Mouse (Mus musculus) midbrain, embryonic 11.5 days (tissue): ENCODE results near the gene Mug1. TPM values are rescaled to one million over a fixed set of nuclear protein-coding genes. Genes with fewer than 3 reads are reported as not detected.
"Not testable (repeated sequence)": the region's sequence is repeated elsewhere in the genome, so short reads cannot be mapped to it uniquely, and the experiment has no call there.

Experiments
- ATAC-seq: fragments of 200-750 bp; cut with Nextera tagmentation; 2 replicates; pipeline ENCODE4 v1.8.0; 2017; ENCODE audit warnings: moderate TSS enrichment, moderate library complexity; ENCODE audit not compliant: low FRiP score
- DNase-seq: peaks from one replicate; pipeline ENCODE4 v3.0.0; 2015; ENCODE audit warnings: low spot score; ENCODE audit errors: missing footprints
- H3K27ac ChIP-seq: fragments of 300-500 bp; sonication (generic); 2 replicates; pipeline ENCODE4 v1.5.1; 2014; ENCODE audit warnings: low read depth, low read length
- H3K27me3 ChIP-seq: fragments of 300-500 bp; sonication (generic); 2 replicates; pipeline ENCODE4 v1.6.1; 2014; ENCODE audit warnings: mild to moderate bottlenecking, low read length, moderate library complexity, mixed read lengths; ENCODE audit not compliant: control insufficient read depth, insufficient read depth
- H3K36me3 ChIP-seq: fragments of 300-500 bp; sonication (generic); 2 replicates; pipeline ENCODE4 v1.6.1; 2014; ENCODE audit warnings: mild to moderate bottlenecking, low read length, moderate library complexity, mixed read lengths; ENCODE audit not compliant: control insufficient read depth, insufficient read depth
- H3K4me1 ChIP-seq: fragments of 300-500 bp; sonication (generic); 2 replicates; pipeline ENCODE4 v1.6.1; 2014; ENCODE audit warnings: low read length; ENCODE audit not compliant: control insufficient read depth, insufficient read depth
- H3K4me2 ChIP-seq: fragments of 300-500 bp; sonication (generic); 2 replicates; pipeline ENCODE4 v1.6.1; 2014; ENCODE audit warnings: mild to moderate bottlenecking, moderate library complexity
- H3K4me3 ChIP-seq: fragments of 300-500 bp; sonication (generic); 2 replicates; pipeline ENCODE4 v1.5.1; 2014; ENCODE audit warnings: low read depth, low read length
- H3K9ac ChIP-seq: fragments of 300-500 bp; sonication (generic); 2 replicates; pipeline ENCODE4 v1.6.1; 2014; ENCODE audit warnings: low read length
- H3K9me3 ChIP-seq: fragments of 300-500 bp; sonication (generic); 2 replicates; pipeline ENCODE4 v1.6.1; 2016; ENCODE audit warnings: low read length; ENCODE audit not compliant: control insufficient read depth
- WGBS: fragments of 180-500 bp; shearing (Covaris S2); extraction: QIAGEN DNeasy Blood & Tissue Kit; methylation state at CpG from one replicate; pipeline ENCODE4 v1.1.7; 2014; 5-methylcytosine and 5-hydroxymethylcytosine counted together
- polyA plus RNA-seq: library from polyadenylated mRNA; unstranded; fragments of >200 nt; fragmentation: Nextera tagmentation; extraction: Ambion mirVana; gene quantifications from 2 replicates; pipeline ENCODE4 v1.2.1, GENCODE M21; 2014

The Mug1 gene
- polyA plus RNA-seq, result not detected in 2 replicates

DNA sequence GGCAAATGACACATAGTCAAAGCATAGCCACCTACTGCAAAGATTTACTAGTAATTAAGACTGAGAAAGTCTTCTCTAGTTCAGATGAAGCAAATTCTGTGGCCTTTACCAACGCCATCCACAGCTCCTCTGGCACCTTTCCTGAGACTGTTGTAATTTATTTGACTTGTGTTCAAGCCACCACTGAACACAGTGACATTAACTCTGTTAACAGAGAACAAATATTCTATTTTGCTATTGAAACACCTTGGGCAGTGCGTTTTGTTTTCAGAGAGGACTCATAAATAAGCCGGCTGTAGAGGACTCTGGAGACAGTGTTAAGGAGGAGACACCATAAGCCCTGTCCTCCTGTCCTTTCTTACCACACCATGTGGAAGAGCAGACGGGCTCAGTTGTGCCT lies at the start of gene Mug1:
Gene Mug1, plus strand, starts transcription at position 271 of the 400 bp plus-strand sequence.
- H3K36me3 ChIP-seq, H3K9ac ChIP-seq, H3K27me3 ChIP-seq, H3K9me3 ChIP-seq, DNase-seq, H3K4me3 ChIP-seq, H3K27ac ChIP-seq, ATAC-seq, H3K4me2 ChIP-seq, H3K4me1 ChIP-seq: not testable (repeated sequence)
- 78% methylated on average over 4 of the region's 4 CpGs for WGBS

DNA sequence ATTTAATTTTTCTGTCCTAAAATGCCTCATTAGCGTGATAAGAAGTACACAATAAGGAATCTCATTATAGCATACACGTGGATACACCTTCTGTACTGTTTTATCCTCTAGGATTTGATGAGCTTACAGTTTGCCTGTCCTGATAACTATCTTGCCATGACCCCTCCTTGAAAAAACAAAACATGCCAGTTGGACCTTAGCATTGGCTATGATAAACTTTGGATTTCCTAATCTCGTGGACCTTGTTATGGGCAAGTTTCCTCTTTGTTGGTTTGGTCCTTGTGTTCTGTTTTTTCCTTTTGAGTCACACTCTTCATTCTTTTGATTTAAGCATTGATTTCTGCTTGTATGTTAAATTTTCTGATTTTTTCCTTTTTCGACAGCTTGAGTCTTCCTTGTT lies 10.3 kb upstream of the Mug1 start:
- WGBS, result 79% methylated on average over 4 of the region's 4 CpGs
- no peak for DNase-seq
- H3K4me3 ChIP-seq, result no peak overlapping the region

DNA sequence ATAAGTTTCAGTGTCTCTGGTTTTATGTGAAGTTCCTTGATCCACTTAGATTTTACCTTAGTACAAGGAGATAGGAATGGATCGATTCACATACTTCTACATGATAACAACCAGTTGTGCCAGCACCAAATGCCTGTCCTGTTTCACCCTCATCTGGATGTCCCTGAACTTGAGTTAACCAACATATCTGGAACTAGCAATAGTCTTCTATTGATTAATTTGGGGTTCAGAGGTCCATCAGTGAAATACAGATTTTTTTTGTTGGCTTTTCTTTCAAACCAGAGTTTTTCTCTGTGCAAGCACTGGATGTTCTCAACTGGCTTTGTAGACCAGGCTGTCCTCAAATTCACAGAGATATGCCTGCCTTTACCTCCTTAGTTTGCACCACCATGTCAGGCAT lies 2.0 kb upstream of the Mug1 start:
- ATAC-seq, result no peak
- no peak overlapping the region for H3K4me2 ChIP-seq
- DNase-seq, result no peak

More for the DNA sequence above, 10.3 kb upstream of the Mug1 start:
- Histone ChIP-seq H3K4me2 (no peak overlapping the region), H3K27me3 (no peaks in the 10 kb centered on the region), H3K36me3 (no peaks in the 10 kb centered on the region), H3K9ac (no peak overlapping the region), H3K27ac (no peak overlapping the region), H3K4me1 (no peaks in the 10 kb centered on the region), H3K9me3 (no peaks in the 10 kb centered on the region; the same call in 1 of the 2 replicates)
- no peak for ATAC-seq

DNA sequence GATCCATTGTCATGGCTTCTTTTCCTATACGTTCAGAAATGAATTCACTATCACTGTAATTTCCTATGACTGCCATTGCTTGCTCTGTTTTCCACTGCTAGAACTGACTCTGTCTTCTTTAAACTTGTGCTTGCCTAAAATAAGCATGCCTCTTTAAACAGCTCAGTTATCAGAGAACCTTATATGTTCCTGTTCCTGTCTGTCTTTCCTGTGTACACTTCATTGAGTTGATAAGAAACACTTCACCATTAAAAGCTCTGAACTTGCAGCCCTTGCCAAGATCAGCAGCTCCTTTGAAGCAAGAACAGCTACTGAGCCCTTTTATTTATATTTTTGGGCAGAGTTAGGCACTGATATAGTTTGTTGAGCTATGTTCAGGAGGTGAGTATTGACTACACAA lies 10.0 kb downstream of the Mug1 start:
- ATAC-seq (no peak), DNase-seq (no peak)
- H3K4me3 ChIP-seq, result no peak overlapping the region
- WGBS, result 55% methylated on average over 1 of the region's 1 CpGs
- H3K9me3 ChIP-seq, result no peaks in the 10 kb centered on the region
- no peaks in the 10 kb centered on the region for H3K4me1 ChIP-seq
- H3K9ac ChIP-seq, result no peak overlapping the region
- H3K27me3 ChIP-seq, result no peaks in the 10 kb centered on the region
- no peaks in the 10 kb centered on the region for H3K36me3 ChIP-seq
- H3K4me2 ChIP-seq, result no peak overlapping the region
- H3K27ac ChIP-seq, result no peak overlapping the region

More for the DNA sequence above, 2.0 kb upstream of the Mug1 start:
- no peaks in the 10 kb centered on the region; the same call in 1 of the 2 replicates for H3K9me3 ChIP-seq
- no peaks in the 10 kb centered on the region for H3K36me3 ChIP-seq
- no peaks in the 10 kb centered on the region for H3K27me3 ChIP-seq
- H3K4me1 ChIP-seq, result no peaks in the 10 kb centered on the region
- H3K4me3 ChIP-seq, result no peak overlapping the region
- 91% methylated on average over 1 of the region's 1 CpGs for WGBS
- H3K27ac ChIP-seq, result no peak overlapping the region
- no peak overlapping the region for H3K9ac ChIP-seq

Other genes with a start within 250 kb of the Mug1 start
- gene A2m, start 203.2 kb upstream of the Mug1 start, polyA plus RNA-seq, result 8.9 and 9.1 TPM in 2 replicates
- not detected in 2 replicates for gene Gm7298, start 105.6 kb upstream of the Mug1 start, polyA plus RNA-seq
- gene Mug2, start 168.2 kb downstream of the Mug1 start, polyA plus RNA-seq, result not detected in 2 replicates